Mouse (Mus musculus) layer of hippocampus, adult 8-10 months (tissue): Measurements from ENCODE around the gene Clta. TPM values are rescaled to one million over a fixed set of nuclear protein-coding genes. Genes with fewer than 3 reads are reported as not detected.
"Not testable (repeated sequence)": the region's sequence is repeated elsewhere in the genome, so short reads cannot be mapped to it uniquely, and the experiment has no call there.

Experiments used
- DNase-seq, 2 experiments: peaks; one replicate each; pipeline ENCODE4 v3.0.0; 2022; ENCODE audit warnings: low spot score in 2 of 2
- total RNA-seq, 4 experiments: library from RNA; stranded (reverse); gene quantifications; 2 replicates each; pipeline ENCODE4 v1.2.4; 2022

Gene Clta
- total RNA-seq, 4 experiments from 2014 or later, result 264 to 296 (median 284) TPM

DNA sequence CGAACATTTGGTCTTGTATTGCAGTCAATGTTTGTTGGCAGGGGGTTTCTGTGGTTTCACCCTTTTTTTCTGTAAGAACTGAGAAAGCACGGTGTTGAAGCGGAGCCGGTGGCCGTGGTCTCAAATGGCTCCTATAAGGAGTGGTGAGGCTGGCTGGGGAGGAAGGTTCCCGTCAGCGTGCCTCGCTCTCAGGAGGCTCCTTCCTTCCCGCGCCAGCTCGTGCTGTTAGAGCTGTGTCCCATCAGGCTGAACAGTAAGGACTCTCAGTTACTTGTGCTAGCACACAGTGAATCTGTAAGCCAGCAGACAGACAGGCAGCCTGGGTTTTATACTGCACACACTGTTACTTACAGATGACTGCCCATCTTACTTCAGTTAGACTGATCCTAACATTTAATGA, 18.5 kb downstream of the Clta start:
- DNase-seq, result peak in 1 of 2 experiments; percentile 1

DNA sequence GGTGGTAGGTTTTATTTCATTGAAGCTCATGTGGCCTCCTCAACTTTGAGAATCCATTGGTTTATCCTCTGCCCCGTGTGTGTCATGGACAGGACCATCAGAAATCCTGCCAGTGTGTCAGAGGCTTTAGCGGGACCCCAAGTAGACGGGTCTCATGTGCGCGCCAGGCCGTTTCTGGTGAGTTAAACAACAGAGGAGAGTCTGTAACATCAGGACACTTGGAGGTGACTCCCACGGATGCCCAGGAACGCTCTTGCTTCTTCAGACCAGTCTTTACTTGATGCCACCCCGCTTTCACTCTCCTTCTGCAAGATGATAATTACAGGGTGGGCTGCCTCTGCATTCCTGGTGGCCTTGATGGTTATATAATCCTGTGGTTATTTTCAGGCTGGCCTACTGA, 19.4 kb downstream of the Clta start:
- peak in 1 of 2 experiments; percentile 0 for DNase-seq

DNA sequence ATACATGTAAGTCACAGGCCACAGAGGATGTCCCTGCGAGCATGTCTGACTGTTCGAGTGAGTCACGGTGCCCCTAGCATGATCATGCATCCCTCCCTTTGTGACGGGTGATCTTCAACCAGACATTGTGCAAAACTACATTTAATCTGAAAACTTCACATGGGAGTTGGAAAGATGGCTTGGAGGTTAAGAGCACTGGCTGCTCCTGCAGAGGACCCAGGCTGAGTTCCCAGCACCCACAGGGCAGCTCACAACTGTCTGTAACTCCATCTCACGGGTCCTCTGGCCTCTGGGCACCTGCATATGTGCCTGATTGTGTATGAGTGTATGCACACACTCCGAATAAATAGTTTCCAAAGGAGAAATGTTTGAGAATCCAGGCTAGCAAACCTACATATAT, 20.0 kb downstream of the Clta start:
- no peak for DNase-seq

DNA sequence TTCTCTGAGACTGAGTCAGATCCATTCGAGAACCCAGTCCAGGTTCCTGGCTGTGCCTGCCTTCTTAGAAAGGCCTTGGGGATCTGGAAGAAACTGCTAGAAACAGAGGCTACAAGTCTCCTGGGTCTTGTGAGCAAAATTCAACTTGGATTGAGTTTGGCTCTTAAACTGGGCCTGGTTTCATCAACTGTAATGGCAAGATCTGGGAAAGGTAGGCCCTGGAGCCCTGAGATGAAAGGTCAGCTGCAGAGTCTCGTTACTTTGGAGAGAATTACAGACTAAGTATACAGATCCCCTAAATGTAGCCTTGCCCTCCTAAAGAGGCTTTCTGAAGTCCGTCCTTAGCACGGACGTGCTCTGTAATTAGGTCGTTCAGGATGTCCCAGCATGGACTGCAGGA, 21.3 kb downstream of the Clta start:
- no peak for DNase-seq

DNA sequence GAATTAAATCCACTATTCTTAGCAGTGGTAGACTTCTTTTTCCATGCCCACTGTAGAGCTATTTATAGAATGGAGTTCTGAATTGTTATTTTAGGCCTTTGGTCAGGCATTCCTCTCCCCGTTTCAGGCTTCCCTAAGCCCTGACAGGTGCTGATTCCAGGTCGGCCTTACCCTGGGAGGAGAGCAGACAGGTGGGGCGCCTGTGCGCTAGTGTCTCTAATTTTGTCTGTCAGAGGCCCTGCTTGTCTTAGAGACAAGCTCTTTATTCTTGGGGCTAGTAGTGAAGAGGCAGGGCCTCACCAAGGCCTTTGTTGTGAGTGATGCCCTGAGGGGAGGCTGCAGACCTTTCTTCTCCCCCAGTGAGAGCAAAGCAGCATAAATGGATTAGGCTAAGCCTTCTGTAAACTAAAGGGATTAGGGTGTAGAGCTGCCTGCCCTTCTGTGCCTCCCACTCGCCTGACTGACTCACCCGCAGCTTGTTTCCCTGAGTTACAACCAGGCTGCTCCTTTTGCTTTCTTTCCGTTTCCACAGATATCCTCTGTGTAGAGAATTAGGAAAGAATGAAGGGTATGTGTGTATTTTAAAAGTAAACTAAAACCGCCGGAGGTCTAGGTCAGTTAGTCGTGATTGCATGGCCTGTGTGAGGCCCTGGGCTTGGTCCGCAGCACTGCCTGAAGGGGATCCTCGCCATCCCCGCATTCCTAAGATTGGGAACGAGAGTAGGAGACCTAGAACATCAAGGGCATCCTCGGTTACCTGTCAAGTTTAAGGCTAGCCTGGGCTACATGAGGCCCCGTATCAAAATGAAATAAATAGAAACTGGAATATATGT, 24.3 kb downstream of the Clta start:
- peak; percentile 64 to 66 for DNase-seq

DNA sequence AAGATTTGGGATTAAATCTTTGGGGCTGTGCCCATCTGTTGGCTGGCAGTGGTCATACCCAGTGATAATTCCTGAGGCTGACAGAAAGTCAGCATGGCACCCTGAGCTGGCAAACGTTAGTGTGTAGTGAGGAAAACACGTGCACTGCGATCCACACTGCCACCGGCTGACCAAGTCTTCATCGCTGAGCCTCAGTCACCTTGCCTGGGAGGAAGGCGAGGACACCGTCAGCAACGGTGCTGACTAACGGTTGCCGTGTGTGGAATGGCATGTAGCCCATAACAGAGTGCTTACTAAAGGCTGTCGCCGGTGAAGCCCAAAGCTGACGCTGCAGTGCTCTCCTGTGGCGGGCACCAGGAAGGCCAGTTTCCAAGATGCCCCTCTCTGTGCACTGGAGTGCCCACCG, 25.4 kb downstream of the Clta start:
- DNase-seq, result no peak

DNA sequence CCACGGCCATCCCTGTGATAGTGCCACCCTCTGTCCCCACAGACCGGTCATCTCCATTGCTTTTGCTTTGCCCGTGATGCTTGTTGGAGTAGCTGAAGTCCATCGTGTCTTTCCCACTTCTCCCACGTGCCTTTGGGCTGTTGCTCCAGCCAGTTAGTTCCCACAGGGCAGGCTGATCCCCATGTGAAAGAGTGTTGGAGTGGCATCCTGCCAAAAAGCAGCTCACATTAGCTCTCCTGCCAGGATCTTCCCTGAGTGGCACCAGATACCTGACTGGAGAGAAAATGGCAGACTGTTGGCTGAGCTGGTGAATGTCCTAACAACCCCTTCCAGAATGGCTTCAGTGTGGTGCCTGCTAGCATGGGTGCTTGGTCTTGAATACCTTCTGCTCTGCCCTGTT, 27.3 kb downstream of the Clta start:
- DNase-seq, result peak in 1 of 2 experiments; percentile 37

DNA sequence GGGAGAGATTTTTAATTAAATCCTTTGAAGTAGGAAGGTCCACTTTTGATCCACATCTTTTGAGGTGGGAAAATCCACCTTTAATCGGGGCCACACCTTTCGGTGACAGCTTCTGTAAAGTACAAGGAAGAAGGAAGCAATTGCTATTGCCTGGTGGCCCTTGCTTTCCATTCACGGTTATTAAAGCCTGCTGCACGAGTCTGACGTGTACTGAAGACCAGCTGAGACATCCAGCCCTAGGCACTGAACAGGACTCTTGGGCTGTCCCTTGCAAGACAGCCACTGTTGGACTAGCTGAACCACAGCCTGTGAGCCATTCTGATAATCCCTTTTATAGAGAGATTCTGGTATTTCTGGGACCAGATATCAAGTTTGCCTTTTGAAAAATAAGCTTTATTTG, 32.2 kb downstream of the Clta start:
- no peak for DNase-seq

DNA sequence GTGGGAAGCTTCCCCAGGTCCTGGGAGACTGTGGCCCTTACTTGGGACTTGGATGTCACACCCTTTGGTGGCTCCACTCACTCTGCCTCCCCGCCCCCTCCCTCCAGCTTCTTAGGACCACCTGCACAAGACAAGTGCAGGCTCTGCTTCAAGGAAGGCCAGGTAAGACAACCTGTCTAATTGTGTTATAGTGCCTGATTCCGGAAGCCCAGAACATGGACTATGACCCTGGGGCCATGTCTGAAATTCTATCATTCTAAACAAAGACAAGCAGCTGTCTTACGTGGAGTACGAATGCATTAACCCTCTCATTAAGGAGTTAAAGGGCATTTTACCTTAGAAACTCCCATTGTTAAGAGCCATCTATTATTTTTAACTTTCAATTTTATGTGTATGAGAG, 36.5 kb downstream of the Clta start:
- DNase-seq, result no peak

DNA sequence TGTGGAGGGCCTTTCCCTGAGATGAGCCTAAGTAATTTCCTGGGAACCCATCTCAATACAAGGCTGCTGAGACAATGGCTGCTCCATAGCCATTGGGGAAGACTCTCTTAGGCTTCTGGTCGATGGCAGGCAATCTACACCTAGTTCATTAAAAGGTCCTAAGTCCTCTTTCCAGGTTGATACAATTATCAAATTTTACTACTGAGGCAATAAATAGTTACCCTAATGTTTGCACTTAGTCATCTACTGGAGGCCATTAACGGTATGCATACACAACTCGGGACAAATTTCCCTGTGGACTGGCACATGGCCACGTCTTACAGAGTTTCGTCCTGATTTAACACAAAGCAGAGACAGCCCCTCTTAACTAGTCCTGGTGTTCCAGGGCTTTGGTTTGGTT, 38.2 kb downstream of the Clta start:
- DNase-seq, result no peak

DNA sequence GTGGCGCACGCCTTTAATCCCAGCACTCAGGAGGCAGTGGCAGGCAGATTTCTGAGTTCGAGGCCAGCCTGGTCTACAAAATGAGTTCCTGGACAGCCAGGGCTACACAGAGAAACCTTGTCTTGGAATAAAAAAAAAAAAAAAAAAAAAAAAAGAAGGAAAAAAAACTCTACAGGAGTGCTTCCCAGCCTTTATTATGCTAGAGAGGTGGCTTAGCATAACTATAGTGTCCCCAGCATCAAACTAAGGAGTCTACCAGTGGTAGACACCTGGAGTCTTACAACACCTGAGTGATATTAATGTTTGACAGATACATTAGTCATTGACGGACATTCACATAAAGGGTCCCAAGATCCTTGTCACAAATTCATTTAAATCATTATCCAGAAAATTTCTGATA, 38.9 kb downstream of the Clta start:
- not testable (repeated sequence) for DNase-seq

DNA sequence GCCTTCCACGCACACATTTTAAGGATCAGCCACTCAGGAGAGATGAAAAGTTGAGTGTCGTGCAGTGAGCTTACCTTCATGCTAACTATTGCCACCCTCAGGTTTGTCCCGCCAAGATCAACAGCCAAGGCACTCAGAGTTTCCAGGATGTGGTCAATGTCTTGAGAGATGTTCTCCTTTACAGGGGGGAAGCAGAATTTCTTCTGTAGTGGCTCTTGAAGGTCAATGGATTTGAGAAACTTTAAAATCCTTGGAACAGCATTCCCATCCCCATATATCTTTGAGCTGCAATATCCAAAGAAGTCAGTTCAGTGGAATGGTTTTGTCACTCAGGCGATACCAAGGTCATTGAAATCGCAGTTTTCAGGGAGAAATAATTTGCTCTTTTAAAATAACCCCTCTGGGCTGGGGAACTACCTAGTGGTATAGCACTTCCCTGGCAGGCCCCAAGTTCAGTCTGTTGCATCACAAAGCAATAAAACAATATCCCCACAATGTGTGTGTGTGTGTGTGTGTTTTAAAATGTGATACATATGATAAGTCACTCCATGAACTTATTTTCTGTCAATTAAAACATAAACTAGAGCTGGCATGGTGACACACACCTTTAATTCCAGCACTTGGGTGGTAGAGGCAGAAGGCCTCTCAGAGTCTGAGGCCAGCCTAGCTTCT, 40.6 kb downstream of the Clta start:
- no peak for DNase-seq

DNA sequence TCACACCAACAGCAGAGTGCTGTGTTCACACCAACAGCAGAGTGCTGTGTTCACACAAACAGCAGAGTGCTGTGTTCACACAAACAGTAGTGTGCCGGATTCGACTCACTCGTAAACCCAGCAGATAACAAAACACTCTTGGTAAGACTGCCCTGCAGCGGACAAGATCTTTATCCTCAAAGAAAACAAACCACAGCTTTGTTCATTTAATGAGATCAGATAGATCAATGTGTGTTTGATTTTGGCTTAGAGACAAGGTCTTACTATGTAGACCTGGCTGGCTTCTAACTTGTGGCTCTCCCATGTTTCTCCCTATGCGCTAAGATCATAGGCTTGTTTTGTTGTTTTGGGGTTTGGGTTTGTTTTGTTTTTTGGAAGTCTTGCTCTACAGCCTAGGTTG, 41.8 kb downstream of the Clta start:
- DNase-seq, result no peak

DNA sequence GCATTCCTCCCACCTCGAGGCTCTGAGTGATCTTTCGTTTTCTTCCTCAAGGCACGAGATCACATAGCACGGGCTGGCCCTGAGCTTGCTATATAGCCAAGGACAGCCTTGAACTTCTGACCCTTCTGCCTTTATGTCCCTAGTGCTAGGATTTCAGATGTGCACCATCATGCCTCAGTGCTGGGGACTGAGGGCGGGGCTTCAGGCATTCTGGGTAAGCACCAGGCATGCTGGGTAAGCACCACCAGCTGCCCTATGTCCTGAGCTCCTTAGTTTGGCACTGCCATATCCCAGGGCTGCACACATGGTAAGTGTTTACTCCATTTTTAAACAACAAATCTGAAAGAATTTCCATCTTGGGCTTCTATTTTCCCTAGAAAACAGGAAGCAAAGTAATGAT, 45.6 kb downstream of the Clta start:
- no peak for DNase-seq

DNA sequence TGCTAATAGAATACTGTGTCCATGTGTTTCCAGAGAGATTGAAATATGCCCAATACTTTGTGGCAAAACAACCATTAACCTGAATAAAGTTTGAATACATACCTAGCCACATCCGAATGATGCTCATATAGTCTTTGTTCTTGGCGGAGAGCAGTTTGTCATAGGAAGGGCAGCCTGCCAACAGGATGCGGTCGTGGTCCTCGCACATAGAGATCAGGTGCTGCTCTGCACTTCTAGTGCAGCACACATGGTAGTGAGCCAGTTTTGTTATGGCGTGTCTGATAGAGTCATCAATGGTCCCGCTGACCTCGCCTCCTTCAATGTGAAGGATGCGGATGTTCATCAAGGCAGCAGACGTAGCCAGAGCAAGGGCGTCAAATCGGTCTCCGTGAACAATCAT, 55.4 kb downstream of the Clta start:
- no peak for DNase-seq

DNA sequence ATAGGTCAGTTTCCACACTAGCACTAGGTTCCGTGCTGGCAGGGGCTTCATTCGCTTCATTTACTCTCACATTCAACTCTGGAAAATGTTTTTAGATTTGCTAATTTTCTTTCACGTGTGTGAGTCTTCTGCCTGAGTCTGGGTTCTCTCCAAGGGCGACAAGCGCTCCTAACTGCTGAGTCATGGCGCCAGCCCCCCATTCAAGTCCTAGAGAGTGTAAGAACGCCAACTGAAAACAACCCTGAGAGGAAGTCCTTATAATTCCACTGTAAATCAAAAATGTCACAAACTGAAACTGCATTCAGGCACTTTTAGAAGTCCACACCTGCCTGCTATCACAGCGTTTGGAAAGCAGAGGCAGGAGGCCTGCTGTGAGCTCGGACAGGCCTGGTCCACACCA, 57.8 kb downstream of the Clta start:
- DNase-seq, result no peak

DNA sequence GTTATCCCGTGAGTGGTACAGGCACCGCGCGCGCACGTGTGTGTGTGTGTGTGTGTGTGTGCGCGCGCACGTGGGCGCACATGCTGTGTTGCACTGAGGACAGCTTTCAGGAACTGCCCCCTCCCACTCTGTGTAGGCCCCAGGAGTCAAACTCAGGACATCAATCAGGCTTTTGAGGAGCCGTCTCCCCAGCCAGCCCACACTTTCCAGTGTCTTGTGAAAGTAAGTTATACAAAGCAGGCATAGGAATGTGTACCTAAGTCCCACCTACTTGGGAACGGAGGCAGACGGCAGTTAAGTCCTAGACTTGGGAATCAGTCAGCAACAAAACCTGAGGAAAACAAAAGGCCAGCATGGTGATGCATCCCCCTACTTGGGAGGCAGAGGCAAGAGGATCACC, 58.6 kb downstream of the Clta start:
- DNase-seq, result no peak

DNA sequence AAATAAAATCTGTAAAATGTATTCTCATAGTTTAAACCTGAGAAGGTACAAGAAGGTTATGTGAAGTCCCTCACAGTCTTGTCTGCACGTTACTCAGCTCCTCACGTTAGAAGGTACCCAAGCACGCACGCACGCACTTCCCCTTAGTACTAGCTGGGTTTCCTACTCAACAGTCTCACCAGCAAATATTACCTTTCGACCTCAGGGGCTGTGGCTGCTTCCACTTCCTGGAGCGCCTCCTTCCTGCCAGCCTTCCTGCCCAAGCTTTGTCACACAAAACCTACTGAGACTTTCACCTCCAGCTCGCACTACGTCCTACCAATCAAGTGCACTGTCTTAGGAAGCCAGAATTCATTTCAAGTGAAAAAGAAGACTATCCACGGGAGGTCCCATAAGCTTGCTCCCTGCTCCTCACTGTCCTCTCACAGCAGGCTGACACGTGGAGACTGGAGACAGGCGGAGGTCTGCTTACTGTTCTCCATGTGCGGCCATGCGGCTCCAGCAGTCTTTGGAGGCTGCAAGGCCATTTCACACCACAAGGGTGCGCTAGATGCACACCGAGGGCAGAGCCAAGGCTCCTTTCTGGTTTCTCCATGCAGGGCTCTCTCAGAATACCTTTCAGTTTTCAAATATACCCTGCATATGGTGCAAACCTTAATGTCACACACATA, 61.2 kb downstream of the Clta start:
- peak; percentile 80 to 95 for DNase-seq

DNA sequence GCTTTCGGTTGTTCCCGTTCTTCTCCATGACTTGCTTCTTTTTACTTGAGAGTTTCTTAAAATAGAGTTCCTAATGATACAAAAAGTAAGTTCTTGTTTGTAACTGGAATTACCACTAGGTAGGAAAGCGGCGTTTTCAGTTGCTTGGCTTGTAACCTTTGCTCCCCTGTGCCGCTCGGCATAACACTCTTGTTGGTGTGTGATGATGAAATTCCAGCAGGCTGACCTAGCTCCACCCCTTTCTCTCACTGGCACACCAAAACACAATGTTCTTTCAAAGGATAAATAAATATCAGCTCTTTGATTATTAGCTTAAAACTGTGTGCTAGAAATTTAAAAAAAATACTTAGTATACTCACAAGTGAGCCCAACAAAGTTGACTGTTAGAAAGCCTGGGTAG, 62.6 kb downstream of the Clta start:
- no peak for DNase-seq

DNA sequence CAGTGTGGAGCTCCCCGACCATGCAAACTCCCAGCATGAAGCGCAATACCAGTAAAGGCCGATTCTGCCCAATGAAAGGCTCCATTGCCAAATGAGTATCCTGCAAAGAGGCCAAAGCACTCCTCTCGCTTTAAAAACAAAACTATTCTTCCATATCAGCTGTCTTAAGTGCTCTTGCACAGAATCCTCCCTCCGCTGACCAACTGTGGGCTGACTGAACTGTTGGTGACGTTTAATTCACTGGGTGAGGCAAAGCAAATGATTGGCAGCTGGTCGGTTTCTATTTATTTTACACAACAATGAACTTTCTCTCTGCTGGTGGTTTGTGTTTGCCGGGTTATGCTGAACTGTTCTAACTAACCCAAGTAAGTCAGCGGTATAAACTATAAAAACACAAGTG, 64.5 kb downstream of the Clta start:
- DNase-seq, result no peak

DNA sequence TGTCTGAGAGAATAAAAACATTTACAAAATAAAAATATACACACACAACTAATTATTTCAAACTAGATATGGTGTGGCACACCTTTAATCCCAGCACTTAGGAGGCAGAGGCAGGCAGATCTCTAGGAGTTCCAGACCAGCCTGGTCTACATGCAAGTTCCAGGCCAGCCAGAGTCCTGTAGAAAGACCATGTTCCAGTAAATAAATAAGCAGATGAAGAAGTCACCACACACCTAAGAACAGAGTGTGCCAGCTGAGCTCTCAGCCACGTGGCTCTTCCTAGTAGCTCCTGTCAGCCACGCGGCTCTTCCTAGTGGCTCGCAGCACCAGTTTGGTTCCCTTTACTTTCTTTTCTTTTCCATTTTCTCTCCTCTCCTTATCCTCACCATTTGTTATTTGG, 65.2 kb downstream of the Clta start:
- DNase-seq, result no peak

DNA sequence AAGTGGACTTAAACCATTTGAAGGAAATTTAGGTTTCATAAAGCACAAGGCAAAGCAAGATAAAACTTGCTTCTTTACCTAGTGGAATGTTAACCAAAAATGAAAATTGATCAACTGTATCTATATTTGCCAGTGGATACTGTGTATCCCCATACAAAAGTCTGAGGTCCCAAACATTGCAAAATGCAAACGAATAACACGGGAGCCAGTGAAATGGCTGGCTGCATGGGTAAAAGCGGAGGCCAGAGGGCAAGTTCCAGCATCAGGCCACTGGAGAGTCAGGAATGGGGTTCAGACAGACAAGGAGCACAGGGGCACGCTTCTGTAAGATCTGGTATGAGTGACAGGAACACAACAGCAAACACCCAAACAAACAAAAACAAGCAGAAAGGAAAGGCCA, 66.4 kb downstream of the Clta start:
- DNase-seq, result no peak

DNA sequence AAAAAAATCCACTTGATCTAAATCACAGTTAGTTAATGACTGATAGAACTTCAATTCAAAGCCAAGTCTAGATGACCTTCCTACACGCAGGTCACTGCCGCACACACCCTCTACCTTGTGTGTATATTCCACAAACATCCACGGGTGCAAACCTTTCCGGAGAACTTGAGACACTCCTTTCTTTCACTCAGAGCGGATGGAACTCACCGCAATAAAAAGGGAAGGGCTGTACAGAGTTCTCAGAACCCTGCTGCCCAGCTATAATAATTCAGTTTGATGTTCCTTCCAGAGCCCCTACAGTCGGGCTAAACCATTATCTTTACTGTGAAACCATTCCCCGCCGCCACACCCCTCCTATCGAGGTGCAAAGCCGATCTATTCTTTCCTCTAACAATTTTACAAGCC, 67.5 kb downstream of the Clta start:
- DNase-seq, result no peak
